Mouse (Mus musculus) C2C12 (cell line): ENCODE results near the gene Mtr. TPM values are rescaled to one million over a fixed set of nuclear protein-coding genes. Genes with fewer than 3 reads are reported as not detected.

ENCODE experiments used
- H3K27me3 ChIP-seq: one replicate; pipeline ENCODE4 v1.6.1; 2011; ENCODE audit not compliant: control insufficient read depth, insufficient read depth, insufficient read length
- H3K36me3 ChIP-seq: one replicate; pipeline ENCODE4 v1.6.1; 2011; ENCODE audit not compliant: control insufficient read depth, insufficient read depth
- H3K4me3 ChIP-seq: one replicate; pipeline ENCODE4 v1.5.1; 2011; ENCODE audit warnings: mild to moderate bottlenecking, control low read depth; ENCODE audit not compliant: poor library complexity, insufficient read depth, severe bottlenecking
- H3K79me2 ChIP-seq: one replicate; pipeline ENCODE4 v1.6.1; 2011; ENCODE audit not compliant: control insufficient read depth, insufficient read depth
- H3K79me3 ChIP-seq: one replicate; pipeline ENCODE4 v1.6.1; 2011; ENCODE audit warnings: low read depth, control low read depth
- H3ac ChIP-seq: one replicate; pipeline ENCODE3; 2011; ENCODE audit warnings: low read depth; ENCODE audit not compliant: control insufficient read depth, insufficient read length
- CEBPB ChIP-seq: IDR thresholded peaks from one replicate; pipeline ENCODE4 v1.6.1; 2011; ENCODE audit warnings: low read depth, mild to moderate bottlenecking, control low read depth, moderate library complexity
- CTCF ChIP-seq: IDR thresholded peaks from one replicate; pipeline ENCODE4 v1.5.1; 2011; ENCODE audit not compliant: control insufficient read depth, insufficient read depth, insufficient read length
- FOSL1 ChIP-seq: IDR thresholded peaks from one replicate; pipeline ENCODE4 v1.8.0; 2011; ENCODE audit warnings: mild to moderate bottlenecking, low read length; ENCODE audit not compliant: poor library complexity, insufficient read depth, severe bottlenecking
- MAX ChIP-seq: IDR thresholded peaks from one replicate; pipeline ENCODE4 v1.6.1; 2011; ENCODE audit warnings: mild to moderate bottlenecking, control low read depth
- MYOD1 ChIP-seq: IDR thresholded peaks from one replicate; pipeline ENCODE4 v1.6.1; 2011; ENCODE audit warnings: low read depth; ENCODE audit not compliant: control insufficient read depth, insufficient read length
- MYOG ChIP-seq: IDR thresholded peaks from one replicate; pipeline ENCODE4 v1.6.1; 2011; ENCODE audit not compliant: control insufficient read depth, insufficient read length; ENCODE audit errors: extremely low read depth
- USF1 ChIP-seq: IDR thresholded peaks from one replicate; pipeline ENCODE4 v1.6.1; 2011; ENCODE audit warnings: low read depth, mild to moderate bottlenecking, control low read depth, moderate library complexity
- polyA plus RNA-seq: library from polyadenylated mRNA; unstranded; fragments of >200 nt; fragmentation: generic; extraction: Trizol; gene quantifications from one replicate; pipeline ENCODE4 v1.2.1, GENCODE M21; 2012; ENCODE audit warnings: missing spikeins

Gene Mtr
- polyA plus RNA-seq, 1 experiment = 5.6 TPM

DNA sequence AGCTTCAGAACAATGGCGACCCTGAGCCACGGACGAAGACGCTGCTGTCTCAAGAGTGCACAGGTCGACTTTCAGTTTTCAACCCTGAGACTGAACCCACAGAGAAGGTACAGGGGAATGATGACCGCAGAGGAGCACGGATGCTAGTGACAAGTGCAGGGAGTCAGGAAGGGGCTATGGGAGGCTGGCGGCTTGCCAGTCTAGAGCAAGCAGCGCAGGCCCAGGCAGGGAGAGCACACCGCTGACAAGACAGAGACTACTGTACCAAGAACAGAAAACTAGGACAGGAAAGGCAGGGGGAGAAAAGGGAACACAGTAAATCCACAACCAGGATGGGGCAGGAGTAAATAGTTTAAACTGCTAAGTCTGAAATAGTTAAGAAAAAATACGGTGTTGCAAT is 69.1 kb downstream of the Mtr start:
- Histone ChIP-seq H3K36me3 (peaks cover 12% of the 10 kb centered on the region), H3K4me3 (no peak overlapping the region), H3ac (no peak overlapping the region), H3K79me3 (no peaks in the 10 kb centered on the region), H3K79me2 (no peaks in the 10 kb centered on the region), H3K27me3 (no peaks in the 10 kb centered on the region)
- TF ChIP-seq MYOG (no peak), MYOD1 (no peak), USF1 (no peak), FOSL1 (no peak)

DNA sequence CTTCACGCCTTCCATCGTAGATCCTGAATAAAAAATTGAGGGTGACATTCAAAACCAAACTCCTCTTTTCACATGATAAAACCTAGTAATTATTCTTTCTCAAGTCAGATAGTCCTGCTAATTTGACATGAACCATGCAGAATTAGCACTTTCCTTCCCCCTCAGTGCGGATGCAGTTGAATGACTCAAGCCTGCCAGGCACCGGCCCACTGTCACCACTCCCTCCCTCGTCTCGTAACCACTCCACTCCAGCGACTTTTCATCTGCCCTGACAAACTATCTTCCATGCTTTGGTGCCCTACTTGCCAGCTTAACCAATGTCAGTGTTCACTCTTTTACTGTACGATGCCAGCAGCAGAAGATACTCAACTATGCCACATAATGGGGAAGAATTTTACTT is 78.4 kb downstream of the Mtr start:
- Histone ChIP-seq H3K79me3 (no peaks in the 10 kb centered on the region), H3K79me2 (no peaks in the 10 kb centered on the region), H3K36me3 (no peaks in the 10 kb centered on the region), H3K27me3 (no peaks in the 10 kb centered on the region), H3ac (no peak overlapping the region), H3K4me3 (no peak overlapping the region)
- TF ChIP-seq FOSL1 (no peak), MYOG (no peak), USF1 (no peak)

DNA sequence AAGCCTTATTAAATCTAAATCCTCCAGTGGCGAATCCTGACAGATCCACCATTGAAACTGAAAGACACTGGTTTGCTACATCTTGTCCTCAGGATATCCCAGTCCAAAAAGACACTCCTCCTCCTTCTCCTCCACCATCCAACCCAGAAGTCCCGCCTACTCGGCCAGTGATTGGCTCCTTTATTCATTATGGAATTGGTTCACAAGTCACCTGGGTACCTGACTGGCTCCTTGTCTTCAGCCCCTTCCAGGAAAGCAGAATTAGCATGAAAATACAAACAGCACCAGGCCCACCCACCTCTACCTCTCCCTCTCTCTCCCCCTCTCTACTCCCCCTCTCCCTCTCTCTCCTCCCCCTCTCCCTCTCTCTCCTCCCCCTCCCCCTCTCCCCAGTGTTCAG is 81.2 kb downstream of the Mtr start:
- TF ChIP-seq USF1 (no peak), MAX (no peak), CTCF (no peak), MYOG (no peak), CEBPB (no peak), FOSL1 (no peak), MYOD1 (no peak)
- no peak overlapping the region for H3K4me3 ChIP-seq
- no peaks in the 10 kb centered on the region for H3K36me3 ChIP-seq
- no peaks in the 10 kb centered on the region for H3K79me3 ChIP-seq
- no peaks in the 10 kb centered on the region for H3K79me2 ChIP-seq
- no peak overlapping the region for H3ac ChIP-seq
- H3K27me3 ChIP-seq = no peaks in the 10 kb centered on the region

DNA sequence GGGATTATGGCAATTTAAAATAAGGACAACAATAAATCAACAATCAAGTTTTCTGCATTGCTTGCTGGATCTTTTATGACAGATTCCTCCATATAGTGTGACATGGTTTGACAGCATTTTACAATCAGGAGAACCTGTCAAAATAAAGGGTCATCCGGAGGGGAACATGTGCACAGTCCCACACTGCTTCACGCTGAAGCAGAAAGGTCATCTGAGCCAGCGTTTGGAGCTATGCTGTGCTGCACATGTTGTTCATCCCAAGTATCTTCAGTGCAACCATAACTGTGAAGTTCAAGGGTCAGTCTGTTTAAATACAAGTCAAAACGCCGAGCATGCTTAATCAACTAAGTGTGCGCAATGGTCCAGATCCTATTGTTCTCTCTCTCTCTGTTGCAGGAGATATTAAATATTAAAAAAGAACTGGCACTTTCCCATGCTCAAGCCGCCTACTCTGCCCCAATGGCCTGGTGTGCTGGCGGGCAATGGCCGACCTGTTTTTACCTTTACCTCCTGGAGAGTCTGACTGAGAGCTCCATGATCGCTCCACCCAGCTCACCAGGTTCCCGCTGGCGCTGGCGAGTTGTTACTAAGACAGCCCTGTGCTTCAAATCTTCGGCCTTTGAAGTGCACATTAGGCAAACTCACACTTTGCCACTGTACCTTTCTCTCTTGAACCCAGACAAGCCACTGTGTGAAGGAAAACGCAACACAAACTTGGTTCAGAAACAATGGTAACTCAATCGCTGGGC is 81.8 kb downstream of the Mtr start:
- Histone ChIP-seq H3K27me3 (no peaks in the 10 kb centered on the region), H3ac (no peak overlapping the region), H3K4me3 (no peak overlapping the region), H3K79me2 (no peaks in the 10 kb centered on the region), H3K36me3 (no peaks in the 10 kb centered on the region), H3K79me3 (no peaks in the 10 kb centered on the region)
- TF ChIP-seq MYOG (no peak), FOSL1 (no peak), CEBPB (no peak), MAX (no peak), MYOD1 (no peak), USF1 (no peak), CTCF (no peak)

DNA sequence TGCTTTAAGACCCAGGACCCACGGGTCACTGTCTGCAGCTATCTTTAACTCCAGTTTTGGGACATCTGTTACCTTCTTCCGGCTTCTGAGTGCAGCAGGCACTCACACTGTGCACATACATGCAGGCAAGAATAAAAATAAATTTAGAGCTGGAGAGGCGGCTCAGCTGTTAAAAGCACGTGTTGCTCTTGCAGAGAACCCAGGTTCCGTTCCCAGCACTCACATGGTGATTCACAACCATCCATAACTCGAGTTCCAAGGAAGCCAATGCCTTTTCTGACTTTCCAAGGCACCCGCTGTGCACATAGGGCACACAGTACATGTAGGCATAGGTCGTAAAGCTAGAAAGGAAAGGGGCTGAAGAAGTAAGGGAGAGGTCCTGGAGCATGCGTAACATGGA is 90.6 kb downstream of the Mtr start:
- Histone ChIP-seq H3K79me2 (no peaks in the 10 kb centered on the region), H3K79me3 (no peaks in the 10 kb centered on the region), H3ac (no peak overlapping the region), H3K4me3 (no peak overlapping the region), H3K27me3 (no peaks in the 10 kb centered on the region), H3K36me3 (no peaks in the 10 kb centered on the region)
- TF ChIP-seq USF1 (no peak), MYOD1 (no peak), MYOG (no peak), MAX (no peak), CTCF (no peak), FOSL1 (no peak), CEBPB (no peak)

DNA sequence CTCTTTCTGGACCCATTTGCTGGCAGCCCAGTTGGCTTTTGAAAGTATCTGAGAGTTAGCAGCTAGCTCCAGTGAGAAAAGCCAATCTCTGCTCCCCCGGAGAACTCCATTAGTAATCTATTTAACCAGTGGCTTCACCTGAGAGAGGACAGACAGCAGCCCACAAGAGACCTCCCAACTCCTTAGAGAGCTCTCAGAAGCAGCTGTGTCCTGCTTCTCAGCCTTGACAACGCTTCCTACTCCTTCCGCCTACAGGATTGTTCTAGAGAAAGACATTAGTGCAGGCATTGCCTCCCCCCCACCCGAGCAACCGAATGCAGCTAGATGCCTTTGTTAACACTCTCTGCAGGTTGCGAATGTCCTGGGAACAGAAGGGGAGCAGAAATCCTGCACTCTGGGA is 91.5 kb downstream of the Mtr start:
- Histone ChIP-seq H3K27me3 (no peaks in the 10 kb centered on the region), H3K4me3 (no peak overlapping the region)
- no peak for TF ChIP-seq MYOG
- TF ChIP-seq MAX = no peak
- no peak for TF ChIP-seq FOSL1
- TF ChIP-seq CEBPB = no peak
- no peak for TF ChIP-seq CTCF
- no peak for TF ChIP-seq MYOD1
- TF ChIP-seq USF1 = no peak

More for the DNA sequence above, 91.5 kb downstream of the Mtr start:
- Histone ChIP-seq H3K36me3 (no peaks in the 10 kb centered on the region), H3K79me2 (no peaks in the 10 kb centered on the region), H3K79me3 (no peaks in the 10 kb centered on the region), H3ac (no peak overlapping the region)
